Mouse (Mus musculus): Measurements from ENCODE around the gene Trpm3. TPM values are rescaled to one million over a fixed set of nuclear protein-coding genes. Genes with fewer than 3 reads are reported as not detected.
"Not testable (repeated sequence)": the region's sequence is repeated elsewhere in the genome, so short reads cannot be mapped to it uniquely, and the experiment has no call there.

The Trpm3 gene
- polyA plus RNA-seq, 1 experiment = 0.22 TPM

GRCm38 (mm10) chr19:22841081-22842040, 702.5 kb downstream of the Trpm3 start:
- TF ChIP-seq EP300 (IDR thresholded peaks at IDR 0.05; ENCODE audit: insufficient read depth, low read depth, low read length) (no peak), POLR2A (IDR thresholded peaks at IDR 0.05; ENCODE audit: insufficient read depth, low read length) (no peak), CTCF (IDR thresholded peaks at IDR 0.05; ENCODE audit: low read depth, low read length) (no peak)
- Histone ChIP-seq H3K4me3 (ENCODE audit: low read depth, low read length) (no peak overlapping the region), H3K27ac (ENCODE audit: insufficient read depth, low read length) (no peak overlapping the region), H3K9me3 (replicated peaks; ENCODE audit: control insufficient read depth, insufficient read depth, low read length, poor library complexity, severe bottlenecking) (peaks cover 3% of the 10 kb centered on the region; the same call in 1 of the 2 replicates), H3K27me3 (ENCODE audit: control insufficient read depth, insufficient read depth, low read length, poor library complexity, severe bottlenecking) (no peaks in the 10 kb centered on the region), H3K36me3 (ENCODE audit: control insufficient read depth, insufficient read depth, low read length, poor library complexity, severe bottlenecking) (no peaks in the 10 kb centered on the region), H3K9ac (ENCODE audit: low read depth, poor library complexity, severe bottlenecking) (no peak overlapping the region), H3K4me1 (ENCODE audit: control insufficient read depth, insufficient read depth, low read length) (no peaks in the 10 kb centered on the region)

- no peak overlapping the region for H3K9ac ChIP-seq (ENCODE audit: low read depth, poor library complexity, severe bottlenecking)
- TF ChIP-seq EP300 (IDR thresholded peaks at IDR 0.05; ENCODE audit: insufficient read depth, low read depth, low read length) = no peak
- TF ChIP-seq POLR2A (IDR thresholded peaks at IDR 0.05; ENCODE audit: insufficient read depth, low read length) = no peak
- no peak for TF ChIP-seq CTCF (IDR thresholded peaks at IDR 0.05; ENCODE audit: low read depth, low read length)
- peaks cover 3% of the 10 kb centered on the region; the same call in 1 of the 2 replicates for H3K9me3 ChIP-seq (replicated peaks; ENCODE audit: control insufficient read depth, insufficient read depth, low read length, poor library complexity, severe bottlenecking)
- H3K4me1 ChIP-seq (ENCODE audit: control insufficient read depth, insufficient read depth, low read length) = no peaks in the 10 kb centered on the region
- H3K27ac ChIP-seq (ENCODE audit: insufficient read depth, low read length) = no peak overlapping the region
- H3K4me3 ChIP-seq (ENCODE audit: low read depth, low read length) = no peak overlapping the region
- no peaks in the 10 kb centered on the region for H3K27me3 ChIP-seq (ENCODE audit: control insufficient read depth, insufficient read depth, low read length, poor library complexity, severe bottlenecking)
- no peaks in the 10 kb centered on the region for H3K36me3 ChIP-seq (ENCODE audit: control insufficient read depth, insufficient read depth, low read length, poor library complexity, severe bottlenecking)
Observed at GRCm38 (mm10) chr19:22842697-22843096, 703.9 kb downstream of the Trpm3 start.

DNA sequence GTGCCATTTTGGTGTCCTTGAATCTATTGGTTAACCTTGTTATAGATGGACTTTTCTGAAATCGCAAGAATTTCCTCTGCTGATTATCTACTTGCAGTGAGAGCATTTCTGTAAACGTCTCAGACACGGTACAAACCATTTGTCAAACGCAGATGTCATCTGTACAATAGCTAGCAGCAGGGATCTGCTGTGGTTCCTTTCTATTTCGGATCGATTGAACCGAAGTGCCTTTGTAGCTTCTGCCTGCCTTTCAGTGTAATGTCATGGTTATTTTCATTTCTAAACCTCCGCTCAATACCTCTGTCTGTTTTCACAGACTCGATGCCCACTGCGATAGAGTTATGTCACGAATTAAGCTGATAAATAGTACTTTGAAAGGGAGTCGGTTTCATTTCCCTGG, 708.9 kb downstream of the Trpm3 start:
- Histone ChIP-seq H3K27me3 (ENCODE audit: control insufficient read depth, insufficient read depth, low read length, poor library complexity, severe bottlenecking) (no peaks in the 10 kb centered on the region), H3K27ac (ENCODE audit: insufficient read depth, low read length) (no peak overlapping the region), H3K9me3 (replicated peaks; ENCODE audit: control insufficient read depth, insufficient read depth, low read length, poor library complexity, severe bottlenecking) (no peaks in the 10 kb centered on the region), H3K9ac (ENCODE audit: low read depth, poor library complexity, severe bottlenecking) (no peak overlapping the region), H3K4me3 (ENCODE audit: low read depth, low read length) (no peak overlapping the region), H3K4me1 (ENCODE audit: control insufficient read depth, insufficient read depth, low read length) (no peaks in the 10 kb centered on the region), H3K36me3 (ENCODE audit: control insufficient read depth, insufficient read depth, low read length, poor library complexity, severe bottlenecking) (no peaks in the 10 kb centered on the region)
- no peak for TF ChIP-seq CTCF (IDR thresholded peaks at IDR 0.05; ENCODE audit: low read depth, low read length)
- no peak for TF ChIP-seq EP300 (IDR thresholded peaks at IDR 0.05; ENCODE audit: insufficient read depth, low read depth, low read length)
- no peak for TF ChIP-seq POLR2A (IDR thresholded peaks at IDR 0.05; ENCODE audit: insufficient read depth, low read length)

- no peaks in the 10 kb centered on the region for H3K9me3 ChIP-seq (replicated peaks; ENCODE audit: control insufficient read depth, insufficient read depth, low read length, poor library complexity, severe bottlenecking)
- no peaks in the 10 kb centered on the region for H3K36me3 ChIP-seq (ENCODE audit: control insufficient read depth, insufficient read depth, low read length, poor library complexity, severe bottlenecking)
- H3K27me3 ChIP-seq (ENCODE audit: control insufficient read depth, insufficient read depth, low read length, poor library complexity, severe bottlenecking) = no peaks in the 10 kb centered on the region
- H3K27ac ChIP-seq (ENCODE audit: insufficient read depth, low read length) = no peak overlapping the region
- no peaks in the 10 kb centered on the region for H3K4me1 ChIP-seq (ENCODE audit: control insufficient read depth, insufficient read depth, low read length)
- no peak overlapping the region for H3K9ac ChIP-seq (ENCODE audit: low read depth, poor library complexity, severe bottlenecking)
- no peak overlapping the region for H3K4me3 ChIP-seq (ENCODE audit: low read depth, low read length)
- TF ChIP-seq CTCF (IDR thresholded peaks at IDR 0.05; ENCODE audit: low read depth, low read length) = no peak
- no peak for TF ChIP-seq EP300 (IDR thresholded peaks at IDR 0.05; ENCODE audit: insufficient read depth, low read depth, low read length)
- TF ChIP-seq POLR2A (IDR thresholded peaks at IDR 0.05; ENCODE audit: insufficient read depth, low read length) = no peak
Observed at GRCm38 (mm10) chr19:22848251-22848650, 709.4 kb downstream of the Trpm3 start.

DNA sequence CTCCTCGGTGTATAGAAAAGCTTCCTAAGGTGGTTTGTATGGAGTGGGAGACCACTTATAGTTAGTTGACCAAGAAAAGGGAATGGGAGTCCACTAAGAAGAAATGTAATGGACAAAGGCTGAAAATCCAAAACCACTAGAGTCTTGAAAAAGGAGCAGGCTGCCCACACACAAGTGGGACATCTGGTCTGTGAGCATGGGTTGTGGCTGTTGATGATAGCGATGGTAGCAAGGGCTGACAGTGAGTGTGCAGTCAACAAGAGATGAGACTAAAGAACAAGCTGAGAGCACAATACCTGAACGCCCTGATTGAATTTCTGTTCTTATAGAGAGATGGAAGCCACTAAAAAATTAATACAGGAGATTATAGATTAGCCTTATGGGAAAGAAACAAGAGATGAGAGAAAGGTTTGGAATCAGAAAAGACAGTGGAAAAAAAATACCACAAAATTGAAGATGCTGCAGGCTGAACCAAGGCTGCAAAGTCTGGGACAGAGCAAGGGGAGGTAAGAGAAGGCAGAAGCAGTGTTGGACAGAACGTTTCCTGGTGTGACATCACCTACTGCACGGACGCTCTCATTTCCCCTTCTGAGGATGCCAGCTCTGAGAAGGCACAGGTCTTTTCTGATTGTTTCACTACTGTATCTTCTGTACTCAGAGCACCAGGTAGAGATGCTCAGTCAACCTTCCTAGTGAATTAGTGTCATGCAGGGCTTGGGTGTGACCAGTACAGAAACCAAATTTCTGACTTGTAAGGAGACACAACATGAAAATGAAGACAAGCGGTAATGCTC, 710.1 kb downstream of the Trpm3 start:
- Histone ChIP-seq H3K36me3 (ENCODE audit: control insufficient read depth, insufficient read depth, low read length, poor library complexity, severe bottlenecking) (no peaks in the 10 kb centered on the region), H3K27me3 (ENCODE audit: control insufficient read depth, insufficient read depth, low read length, poor library complexity, severe bottlenecking) (no peaks in the 10 kb centered on the region), H3K4me1 (ENCODE audit: control insufficient read depth, insufficient read depth, low read length) (no peaks in the 10 kb centered on the region), H3K27ac (ENCODE audit: insufficient read depth, low read length) (no peak overlapping the region), H3K9me3 (replicated peaks; ENCODE audit: control insufficient read depth, insufficient read depth, low read length, poor library complexity, severe bottlenecking) (no peaks in the 10 kb centered on the region), H3K9ac (ENCODE audit: low read depth, poor library complexity, severe bottlenecking) (no peak overlapping the region), H3K4me3 (ENCODE audit: low read depth, low read length) (no peak overlapping the region)
- TF ChIP-seq CTCF (IDR thresholded peaks at IDR 0.05; ENCODE audit: low read depth, low read length) (no peak), POLR2A (IDR thresholded peaks at IDR 0.05; ENCODE audit: insufficient read depth, low read length) (no peak), EP300 (IDR thresholded peaks at IDR 0.05; ENCODE audit: insufficient read depth, low read depth, low read length) (no peak)

GRCm38 (mm10) chr19:22851423-22851822, 712.6 kb downstream of the Trpm3 start:
- H3K9ac ChIP-seq (ENCODE audit: low read depth, poor library complexity, severe bottlenecking); H3K4me1 ChIP-seq (ENCODE audit: control insufficient read depth, insufficient read depth, low read length); H3K4me3 ChIP-seq (ENCODE audit: low read depth, low read length); H3K27ac ChIP-seq (ENCODE audit: insufficient read depth, low read length); H3K36me3 ChIP-seq (ENCODE audit: control insufficient read depth, insufficient read depth, low read length, poor library complexity, severe bottlenecking); H3K27me3 ChIP-seq (ENCODE audit: control insufficient read depth, insufficient read depth, low read length, poor library complexity, severe bottlenecking); H3K9me3 ChIP-seq (replicated peaks; ENCODE audit: control insufficient read depth, insufficient read depth, low read length, poor library complexity, severe bottlenecking): not testable (repeated sequence)
